29 mouse cellular contexts compared by ENCODE assay signal in genomic region chr16:92782408-92782807, GRCm38 (mm10). TPM values are rescaled to one million over a fixed set of nuclear protein-coding genes. Genes with fewer than 3 reads are reported as not detected.
A peak's percentile ranks its signal among the peaks of the same experiment; 100 is the strongest.
DNase-seq lines count a peak whose midpoint lies in the region; ATAC-seq and TF ChIP-seq lines count a peak whose summit lies in the region.
"Had no signal": no experiment of that assay in that cellular context is flagged by ENCODE, and none has a peak within 500 bp of the region (broad histone marks: within the 10 kb centered on the region; RNA-seq: fewer than 3 reads in every experiment).

No protein-coding gene starts in this region.

- peak; percentile 89 for DNase-seq in heart, adult 11 months
- DNase-seq in heart, postnatal 14 days: no peak
- DNase-seq in spleen, adult 12 weeks (ENCODE audit: low spot score): no peak
- DNase-seq in layer of hippocampus, adult 11-12 months (ENCODE audit: low spot score): no peak
- DNase-seq: adrenal gland, postnatal 25 days; cerebellum, adult 11-12 months; cerebellum, adult 9-11 months; gastrocnemius, postnatal 36 days; heart, postnatal 10 days; kidney, adult 8-10 months; kidney, postnatal 4 days; liver, postnatal 0 days; midbrain, embryonic 14.5 days; retina, postnatal 1 day; right cerebral cortex, postnatal 14 days; thymus, postnatal 14 days had no signal

- peaks cover 79% of the 10 kb centered on the region for H3K79me2 ChIP-seq in C2C12 (ENCODE audit: control insufficient read depth, insufficient read depth)

- no peak overlapping the region for H3K4me3 ChIP-seq in C2C12 (ENCODE audit: insufficient read depth, poor library complexity, severe bottlenecking)
- H3K4me3 ChIP-seq: forebrain, embryonic 10.5 days; forebrain, embryonic 15.5 days; heart, embryonic 13.5 days; hindbrain, embryonic 10.5 days; intestine, embryonic 15.5 days; limb, embryonic 12.5 days; neural tube, embryonic 15.5 days; stomach, embryonic 15.5 days had no signal

- intact Hi-C loops in heart, postnatal 14 days (cut with DNase I): no loop called here

- peaks cover 11% of the 10 kb centered on the region for H3K36me3 ChIP-seq in C2C12 (ENCODE audit: control insufficient read depth, insufficient read depth)
- H3K36me3 ChIP-seq: forebrain, embryonic 10.5 days; forebrain, embryonic 15.5 days; heart, embryonic 13.5 days; hindbrain, embryonic 10.5 days; intestine, embryonic 15.5 days; limb, embryonic 12.5 days; neural tube, embryonic 15.5 days; stomach, embryonic 15.5 days had no signal

- no peak for TF ChIP-seq CTCF in C2C12 (IDR thresholded peaks at IDR 0.05; ENCODE audit: control insufficient read depth, insufficient read depth, insufficient read length)

- ATAC-seq in granulocyte monocyte progenitor cell, adult 5-6 weeks (replicated peaks; ENCODE audit: poor library complexity, severe bottlenecking): peak; percentile 21
- peak; percentile 42 for ATAC-seq in monocyte, adult 5-6 weeks (replicated peaks; ENCODE audit: insufficient number of reproducible peaks, low FRiP score, low TSS enrichment, poor library complexity, severe bottlenecking)
- ATAC-seq: CD4-positive, CD25-positive, alpha-beta regulatory T cell, adult 4 months; forebrain, embryonic 15.5 days; hindbrain, embryonic 16.5 days; intestine, embryonic 15.5 days; liver, postnatal 0 days had no signal

- H3ac ChIP-seq in C2C12 (ENCODE audit: control insufficient read depth, insufficient read length, low read depth): no peak overlapping the region

- no peaks in the 10 kb centered on the region for H3K27me3 ChIP-seq in C2C12 (ENCODE audit: control insufficient read depth, insufficient read depth, insufficient read length)
- H3K27me3 ChIP-seq: forebrain, embryonic 15.5 days; intestine, embryonic 15.5 days; neural tube, embryonic 15.5 days; stomach, embryonic 15.5 days had no signal

- H3K79me3 ChIP-seq in C2C12 (ENCODE audit: low read depth): peaks cover 13% of the 10 kb centered on the region

TF ChIP-seq in C2C12, 6 proteins besides CTCF, POLR2A, EP300 and RAD21:
- TF ChIP-seq MYOG (IDR thresholded peaks at IDR 0.05; ENCODE audit: control insufficient read depth, extremely low read depth, insufficient read length): no peak
- no peak for TF ChIP-seq CEBPB (IDR thresholded peaks at IDR 0.05; ENCODE audit: low read depth)
- TF ChIP-seq MAX (IDR thresholded peaks at IDR 0.05): no peak
- TF ChIP-seq FOSL1 (IDR thresholded peaks at IDR 0.05; ENCODE audit: insufficient read depth, low read length, poor library complexity, severe bottlenecking): no peak
- TF ChIP-seq USF1 (IDR thresholded peaks at IDR 0.05; ENCODE audit: low read depth): no peak
- peak; percentile 33 for TF ChIP-seq MYOD1 (IDR thresholded peaks at IDR 0.05; ENCODE audit: control insufficient read depth, insufficient read length, low read depth)

RNA-seq across cellular contexts. Expression of gene Runx1, which starts 43.5 kb away (rescaled TPM):
- total RNA-seq in heart, postnatal 14 days (2021): 1 to 10 TPM; 2.4 to 4.9 TPM
- 28.8 TPM for polyA plus RNA-seq in C2C12 (2012; fragmentation: generic; extraction: Trizol)
- 137 and 200 TPM in 2 replicates for total RNA-seq in granulocyte monocyte progenitor cell, adult 5-6 weeks (2014; fragmentation: Nextera tagmentation)
- total RNA-seq in granulocyte monocyte progenitor cell, adult 5-6 weeks (2017): 38.6 and 66.4 TPM in 2 replicates
- 48.6 to 147 TPM (median 77.3 TPM) in 3 replicates for total RNA-seq in monocyte, adult 5-6 weeks (2017)
